Mouse (Mus musculus) macrophage (primary cell): ENCODE measurements around the gene Blvra. TPM values are rescaled to one million over a fixed set of nuclear protein-coding genes. Genes with fewer than 3 reads are reported as not detected.

Source experiments
- H3K27ac ChIP-seq: fragments of 350-480 bp; formaldehyde crosslinking; 2 replicates; pipeline ENCODE4 v1.9.0; 2021
- H3K36me3 ChIP-seq: fragments of 350-480 bp; formaldehyde crosslinking; 2 replicates; pipeline ENCODE4 v1.9.0; 2021; ENCODE audit errors: inconsistent target
- H3K4me3 ChIP-seq: fragments of 350-480 bp; formaldehyde crosslinking; 2 replicates; pipeline ENCODE4 v1.9.0; 2021; ENCODE audit errors: inconsistent target
- H3K79me2 ChIP-seq: fragments of 350-480 bp; formaldehyde crosslinking; 2 replicates; pipeline ENCODE4 v1.9.0; 2021; ENCODE audit errors: inconsistent target
- WGBS: methylation state at CpG from one replicate; pipeline ENCODE4 v1.1.7; 2026; ENCODE audit warnings: inconsistent platforms; ENCODE audit not compliant: missing documents; 5-methylcytosine and 5-hydroxymethylcytosine counted together
- polyA plus RNA-seq: library from polyadenylated mRNA; stranded (reverse); fragments of 250-400 nt; gene quantifications from 3 replicates; pipeline ENCODE4 v1.2.4, GENCODE M21; 2018; ENCODE audit warnings: inconsistent platforms

Gene Blvra
- polyA plus RNA-seq, 1 experiment from 2014 or later = 157 TPM

GRCm38 (mm10) chr2:127142577-127143157 lies 72.2 kb downstream of the Blvra start:
- Histone ChIP-seq H3K79me2 (peaks cover 37% of the 10 kb centered on the region), H3K27ac (peak overlapping the region; percentile 63), H3K4me3 (peak overlapping the region; percentile 89), H3K36me3 (peaks cover 18% of the 10 kb centered on the region; the same call in 1 of the 2 replicates)
- 3% methylated on average over 6 of the region's 6 CpGs for WGBS

DNA sequence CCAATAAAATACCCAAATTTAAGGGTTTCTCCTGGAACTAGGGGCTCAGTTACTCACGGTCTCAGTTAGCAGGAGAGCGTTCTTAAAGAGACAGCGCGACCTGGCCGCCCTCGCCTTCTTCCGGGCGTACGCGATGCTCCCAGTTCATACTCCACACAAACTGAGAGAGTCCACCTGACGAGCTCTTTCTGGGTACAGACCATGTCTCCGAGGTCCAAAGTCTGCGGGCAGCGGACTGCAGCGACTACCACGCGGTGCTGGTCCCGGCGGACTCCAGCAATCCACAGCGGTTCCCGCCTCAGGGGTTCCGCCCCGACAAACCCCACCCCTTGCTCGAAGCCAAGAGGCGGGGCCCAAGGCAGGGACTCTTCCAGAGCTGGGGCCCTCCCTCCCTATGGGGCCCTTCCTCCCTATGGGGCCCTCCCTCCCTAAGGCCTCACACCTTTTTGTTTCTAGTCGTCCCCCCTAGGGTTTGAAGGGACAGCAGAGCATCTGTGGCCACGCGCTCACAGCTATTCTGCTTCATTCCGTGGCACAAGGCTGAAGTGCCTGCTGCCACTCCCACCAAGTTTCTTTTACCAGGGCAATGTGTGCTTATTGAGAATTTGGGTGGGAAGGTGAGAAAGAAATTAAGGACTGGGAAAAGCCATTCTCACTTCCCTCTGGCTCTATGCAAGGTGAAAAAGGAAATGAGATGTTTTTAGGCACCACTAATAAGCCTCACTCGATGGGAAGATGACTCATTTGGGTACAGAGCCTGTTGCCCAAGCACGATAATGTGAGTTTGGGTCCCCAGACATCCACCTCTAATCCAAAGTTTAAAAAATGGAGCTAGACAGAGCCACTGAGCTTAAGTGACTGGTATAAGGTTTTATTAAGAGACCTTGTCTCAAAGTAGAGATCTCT lies 72.9 kb downstream of the Blvra start, which contains the start of gene Itpripl1:
Itpripl1 (minus strand) TSS at position 285 of the 906 bp plus-strand sequence.
- H3K4me3 ChIP-seq = peak within 1 kb of the TSS; percentile 89
- H3K27ac ChIP-seq = peak within 1 kb of the TSS; percentile 63
- peaks cover 37% of the 10 kb centered on the region for H3K79me2 ChIP-seq
- 5% methylated on average over 23 of the region's 31 CpGs for WGBS
- H3K36me3 ChIP-seq = peaks cover 18% of the 10 kb centered on the region; the same call in 1 of the 2 replicates

- Histone ChIP-seq H3K36me3 (peaks cover 10% of the 10 kb centered on the region; the same call in 1 of the 2 replicates), H3K27ac (no peak overlapping the region), H3K79me2 (peaks cover 25% of the 10 kb centered on the region), H3K4me3 (no peak overlapping the region)
- WGBS = 80% methylated on average over 3 of the region's 3 CpGs
Observed at GRCm38 (mm10) chr2:127145699-127146098, 75.2 kb downstream of the Blvra start.

Other genes starting within 250 kb of the Blvra start
- gene Trpm7, start 194.4 kb upstream of the Blvra start, polyA plus RNA-seq = 30.5 to 53.0 TPM (median 38.3 TPM) in 3 replicates
- gene Sppl2a, start 137.4 kb upstream of the Blvra start, polyA plus RNA-seq = 64.1 to 120 TPM (median 88.4 TPM) in 3 replicates
- gene Ap4e1, start 61.9 kb upstream of the Blvra start, polyA plus RNA-seq = 6.6 to 8.9 TPM (median 8.1 TPM) in 3 replicates
- gene Ncaph, start 63.3 kb downstream of the Blvra start, polyA plus RNA-seq = 7.7 to 21.8 TPM (median 19.2 TPM) in 3 replicates
- 18.4 to 28.0 TPM (median 22.5 TPM) in 3 replicates for gene Itpripl1, start 72.8 kb downstream of the Blvra start, polyA plus RNA-seq
- gene 1810024B03Rik, start 137.6 kb downstream of the Blvra start, polyA plus RNA-seq = 0.63 to 1.0 TPM (median 0.79 TPM) in 3 replicates
- gene Snrnp200, start 137.7 kb downstream of the Blvra start, polyA plus RNA-seq = 44.6 to 52.3 TPM (median 48.2 TPM) in 3 replicates
- 34.0 to 44.5 TPM (median 35.1 TPM) in 3 replicates for gene Ciao1, start 177.2 kb downstream of the Blvra start, polyA plus RNA-seq
- 41.4 to 70.2 TPM (median 50.3 TPM) in 3 replicates for gene Tmem127, start 177.2 kb downstream of the Blvra start, polyA plus RNA-seq
- 14.5 to 35.9 TPM (median 26.1 TPM) in 3 replicates for gene Stard7, start 199.6 kb downstream of the Blvra start, polyA plus RNA-seq